Mouse (Mus musculus) B cell, adult (primary cell): ENCODE results near the gene Klhdc3. TPM values are rescaled to one million over a fixed set of nuclear protein-coding genes. Genes with fewer than 3 reads are reported as not detected.

Experiments
- total RNA-seq: library from RNA; stranded (reverse); gene quantifications from 4 replicates; pipeline ENCODE4 v1.2.4, GENCODE M21; 2023; ENCODE audit not compliant: inconsistent age

The Klhdc3 gene
- total RNA-seq = 42.4 to 50.0 TPM (median 44.6 TPM) in 4 replicates

GRCm38 (mm10) chr17:46680760-46681373 is at the start of gene Klhdc3:
TSS of gene Klhdc3 (minus strand) at chr17:46680914.

DNA sequence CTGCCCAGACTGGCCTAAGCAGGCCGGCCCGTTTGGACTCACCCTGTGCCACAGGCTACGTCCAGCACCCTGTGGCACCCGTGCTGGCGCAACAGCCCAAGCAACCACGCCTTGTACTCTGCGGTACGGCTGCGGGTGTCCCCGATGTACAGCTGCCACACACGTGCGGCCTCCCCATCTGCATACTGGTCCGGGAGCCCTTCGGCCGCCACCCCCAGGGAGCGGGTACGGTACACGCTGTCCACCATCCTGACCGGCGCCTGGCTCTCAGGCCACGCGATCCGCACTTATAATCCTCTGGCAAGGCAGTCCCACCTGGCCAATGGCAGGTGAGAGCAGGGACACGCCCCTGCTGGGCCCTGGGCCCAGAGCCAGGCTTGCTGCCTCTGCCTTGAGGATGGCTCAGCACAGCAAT is 48.2 kb upstream of the Klhdc3 start, which contains the start of gene Gnmt:
Gnmt (minus strand) TSS at position 265 of the 415 bp plus-strand sequence.

GRCm38 (mm10) chr17:46710959-46711597 is 30.4 kb upstream of the Klhdc3 start, which contains the start of gene Pex6:
TSS of gene Pex6 (plus strand) at chr17:46711463.

DNA sequence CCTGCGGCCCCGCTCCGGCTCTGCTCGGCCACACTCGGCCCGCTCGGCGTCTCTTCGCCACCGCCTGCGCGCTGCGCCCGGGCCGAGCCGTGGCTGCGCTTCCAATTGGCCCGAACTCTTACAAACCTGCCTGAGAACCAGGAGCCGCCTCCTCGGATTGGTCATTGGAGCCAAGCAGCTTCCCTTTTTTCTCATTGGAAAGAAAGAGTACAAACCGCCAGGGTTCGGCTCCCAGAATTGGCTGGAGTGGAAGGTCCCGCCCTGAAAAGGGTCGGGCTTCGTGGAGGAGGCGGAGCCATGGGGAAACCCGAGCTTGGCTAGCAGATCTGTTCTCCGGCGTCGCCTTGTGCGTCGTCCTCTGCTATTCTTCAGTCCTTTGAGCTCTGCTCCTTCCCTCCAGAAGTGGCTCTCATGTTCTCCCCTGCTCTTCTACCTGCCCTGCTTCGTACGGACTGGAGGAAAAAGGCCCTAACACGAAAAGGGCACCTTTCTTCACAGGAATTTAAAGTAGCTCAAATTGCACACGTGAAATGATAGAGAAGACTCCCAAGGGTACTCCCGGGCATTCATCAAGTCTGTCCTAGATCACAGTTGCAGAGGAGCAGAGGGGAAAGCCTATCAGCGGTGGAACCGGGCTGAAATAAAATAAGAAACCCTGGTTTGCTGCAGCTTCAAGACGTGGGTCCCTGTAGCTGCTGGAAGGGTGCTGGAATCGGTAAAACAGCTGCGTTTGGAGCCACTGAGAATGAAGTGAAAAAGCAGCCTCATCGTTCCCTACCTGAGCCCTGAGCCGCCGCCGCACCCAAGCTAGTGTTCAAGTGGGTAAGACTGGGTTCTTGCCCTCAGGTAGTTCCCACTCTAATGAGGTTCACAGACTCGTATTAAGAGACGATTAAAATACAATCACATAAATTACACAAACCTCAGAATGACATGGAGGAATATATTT is 24.4 kb upstream of the Klhdc3 start, which contains the start of gene Ppp2r5d:
Ppp2r5d (minus strand) TSS at position 225 of the 949 bp plus-strand sequence.

DNA sequence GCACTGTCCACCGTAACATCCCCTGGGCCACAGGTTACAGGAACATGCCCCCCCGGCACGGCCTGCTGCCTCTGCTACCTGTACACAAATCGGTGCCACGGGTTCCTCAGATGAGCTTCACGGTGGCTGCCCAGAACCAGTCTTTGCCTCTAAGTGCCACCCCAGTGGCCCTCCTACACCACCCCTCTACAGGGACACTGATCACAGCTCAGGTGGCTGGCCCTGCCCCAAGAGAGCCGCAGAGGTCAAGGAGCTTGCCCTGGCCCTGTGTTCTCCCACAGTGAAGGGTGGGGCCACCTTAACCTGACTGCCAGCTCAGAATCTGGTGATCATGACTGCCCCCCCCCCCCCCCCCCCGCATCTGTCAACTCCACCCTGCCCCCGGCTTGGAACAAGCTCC is 2.3 kb downstream of the Klhdc3 start, which contains the start of gene Mea1:
Mea1 (plus strand) TSS at position 378 of the 400 bp plus-strand sequence.

GRCm38 (mm10) chr17:46673850-46674529 is 6.7 kb downstream of the Klhdc3 start, which contains the start of gene Rrp36:
TSS of gene Rrp36 (minus strand) at chr17:46674352.

DNA sequence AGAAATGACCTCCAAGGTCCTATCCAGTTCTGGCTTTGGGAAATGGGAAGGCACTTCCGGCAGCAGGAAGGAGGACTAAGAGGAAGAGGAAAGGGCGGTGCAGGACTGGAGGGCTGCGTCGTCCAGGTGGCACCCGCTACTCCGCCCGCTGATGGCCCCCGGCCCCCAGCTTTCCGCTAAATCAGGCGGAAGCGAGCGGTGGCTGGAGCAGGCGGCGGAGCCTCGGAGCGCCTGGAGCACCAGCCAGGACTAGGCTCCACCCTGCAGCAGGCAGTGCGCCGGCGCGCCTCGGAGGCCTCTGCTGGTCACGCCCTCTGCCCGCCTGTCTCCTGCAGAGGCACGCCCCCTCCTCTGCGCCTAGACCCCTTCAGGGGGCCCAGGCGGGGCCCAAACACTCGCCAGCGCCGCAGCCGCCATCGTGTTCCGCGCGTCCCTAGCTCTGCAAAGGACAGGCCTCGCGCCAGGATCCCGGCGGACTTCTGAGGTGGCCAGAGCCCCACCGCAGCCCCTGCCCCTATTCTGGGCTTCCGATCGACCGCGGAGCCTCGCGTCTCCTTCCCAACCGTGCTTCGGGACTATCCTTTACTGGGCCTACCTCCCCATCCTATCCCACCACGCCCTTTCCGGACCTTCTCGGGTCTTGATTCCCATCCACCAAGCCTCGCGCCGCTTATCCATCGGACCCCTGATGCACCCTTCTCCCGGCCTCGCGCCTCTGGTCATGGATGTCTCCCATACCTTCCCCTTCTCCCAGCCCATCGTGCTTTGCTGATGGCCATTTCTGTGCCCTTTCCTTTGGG is 30.3 kb downstream of the Klhdc3 start, which contains the start of gene Cul7:
Cul7 (plus strand) TSS at position 106 of the 800 bp plus-strand sequence.

DNA sequence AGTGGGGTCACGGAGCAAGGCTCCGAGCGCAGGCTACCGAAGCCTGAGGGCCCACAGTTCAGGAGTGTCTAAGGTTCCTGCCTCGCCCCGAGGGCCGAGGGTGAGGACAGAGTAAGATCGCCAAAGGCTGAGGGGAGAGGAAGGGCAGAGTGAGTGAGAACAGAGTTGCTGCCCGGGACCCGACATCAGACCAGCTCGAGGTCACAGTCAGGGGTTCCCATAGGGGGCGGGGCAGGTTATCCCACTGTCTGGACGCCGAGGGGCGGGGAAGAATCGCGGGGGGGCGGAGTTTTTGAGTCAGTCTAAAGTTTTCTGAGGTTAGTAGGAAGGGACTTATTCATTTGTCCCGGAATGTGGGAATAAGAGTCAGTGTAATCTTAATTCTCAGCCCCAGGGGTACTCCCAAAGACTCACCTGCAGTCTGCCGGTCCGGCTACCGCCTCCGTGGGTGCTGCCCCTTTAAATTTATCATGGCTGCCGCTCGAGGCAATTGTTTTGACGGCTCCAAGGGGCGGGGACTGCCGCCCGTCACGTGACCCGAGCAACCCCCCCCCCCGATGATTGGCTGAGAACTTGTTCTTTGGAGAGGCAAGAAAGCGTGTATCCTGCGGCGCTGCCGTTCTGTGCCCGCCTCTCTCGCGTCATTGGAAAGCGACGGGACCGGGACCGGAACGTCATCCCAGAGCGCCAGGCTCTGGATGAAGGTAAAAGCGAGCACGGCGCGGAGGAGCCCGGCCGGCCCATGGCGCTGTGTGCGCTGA is 35.0 kb downstream of the Klhdc3 start, which contains the start of the genes Klc4 and Mrpl2:
Klc4 (minus strand) TSS at position 462 of the 761 bp plus-strand sequence.
Mrpl2 (plus strand) TSS at position 669 of the 761 bp plus-strand sequence.

DNA sequence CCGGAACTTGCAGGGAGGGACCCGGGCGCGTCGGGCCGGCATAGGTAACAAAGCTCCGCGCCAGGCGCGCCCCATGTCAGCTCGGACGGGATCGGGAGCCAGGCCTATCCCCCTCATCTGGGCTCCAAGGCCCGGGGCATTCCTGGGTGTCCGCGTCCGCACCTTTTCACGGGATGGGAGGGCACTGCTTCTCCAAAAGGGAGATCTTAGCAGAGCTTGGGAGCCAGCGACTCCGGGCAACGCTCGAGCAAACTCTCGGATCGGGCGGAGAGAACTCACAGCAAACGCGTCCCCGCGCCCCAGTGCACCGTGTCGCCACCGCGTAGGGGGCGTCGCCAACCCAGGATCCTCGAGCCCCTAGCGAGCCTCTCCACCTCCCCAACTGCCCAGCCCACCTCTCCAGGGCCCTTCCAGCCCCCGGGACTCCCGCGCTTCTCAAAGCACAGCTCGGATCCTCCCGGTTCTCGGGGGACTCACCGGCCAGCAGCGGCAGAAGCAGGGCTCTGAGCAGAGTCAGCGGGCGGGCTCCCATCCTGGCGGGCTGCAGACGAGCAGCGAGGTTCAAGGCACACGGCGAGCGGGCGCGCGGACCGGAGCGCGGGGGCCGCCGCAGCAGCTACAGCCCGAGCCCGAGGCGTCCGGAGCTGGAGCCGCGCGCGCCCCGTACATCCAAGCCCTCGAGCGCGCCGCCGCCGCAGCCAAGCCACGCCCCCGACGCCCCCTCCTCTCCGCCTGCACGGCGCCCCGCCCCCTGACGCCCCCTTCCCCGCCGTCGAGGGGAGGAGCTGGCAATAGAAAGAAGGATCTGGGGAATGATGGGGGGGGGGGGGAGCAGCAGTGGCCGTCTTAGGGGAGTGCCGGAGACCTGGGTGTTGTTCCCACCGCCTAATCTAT is 51.7 kb downstream of the Klhdc3 start, which contains the start of gene Ptk7:
Ptk7 (minus strand) TSS at position 714 of the 894 bp plus-strand sequence.

Other genes with a start within 250 kb of the Klhdc3 start
- not detected in 4 replicates for gene Slc22a7, start 242.5 kb downstream of the Klhdc3 start, total RNA-seq
- gene Ttbk1, start 193.2 kb downstream of the Klhdc3 start, total RNA-seq = 2.7 to 5.4 TPM (median 3.9 TPM) in 4 replicates
- gene Dnph1, start 184.2 kb downstream of the Klhdc3 start, total RNA-seq = 0.45 to 0.71 TPM in 2 of 4 replicates, not detected in the others
- 14.3 to 16.9 TPM (median 15.9 TPM) in 4 replicates for gene Cul9, start 134.5 kb downstream of the Klhdc3 start, total RNA-seq
- 84.2 to 96.1 TPM (median 88.7 TPM) in 4 replicates for gene Srf, start 124.7 kb downstream of the Klhdc3 start, total RNA-seq
- gene Ptk7, start 51.4 kb downstream of the Klhdc3 start, total RNA-seq = 0.13 TPM in 1 of 4 replicates, not detected in the others
- 18.5 to 22.0 TPM (median 20.3 TPM) in 4 replicates for gene Klc4, start 34.9 kb downstream of the Klhdc3 start, total RNA-seq
- gene Mrpl2, start 34.7 kb downstream of the Klhdc3 start, total RNA-seq = 29.4 to 53.4 TPM (median 41.9 TPM) in 4 replicates
- gene Cul7, start 30.6 kb downstream of the Klhdc3 start, total RNA-seq = 7.4 to 8.4 TPM (median 7.9 TPM) in 4 replicates
- 27.0 to 30.6 TPM (median 29.4 TPM) in 4 replicates for gene Rrp36, start 6.6 kb downstream of the Klhdc3 start, total RNA-seq
- gene Mea1, start 2.1 kb downstream of the Klhdc3 start, total RNA-seq = 52.8 to 63.9 TPM (median 58.1 TPM) in 4 replicates
- 33.1 to 41.3 TPM (median 38.7 TPM) in 4 replicates for gene Ppp2r5d, start 24.2 kb upstream of the Klhdc3 start, total RNA-seq
- 38.2 to 46.1 TPM (median 39.9 TPM) in 4 replicates for gene Pex6, start 30.5 kb upstream of the Klhdc3 start, total RNA-seq
- gene Gnmt, start 48.3 kb upstream of the Klhdc3 start, total RNA-seq = 3.9 to 6.1 TPM (median 5.1 TPM) in 4 replicates
- gene Cnpy3, start 71.3 kb upstream of the Klhdc3 start, total RNA-seq = 154 to 156 TPM (median 155 TPM) in 4 replicates
- gene Ptcra, start 82.8 kb upstream of the Klhdc3 start, total RNA-seq = not detected in 4 replicates
- gene 2310039H08Rik, start 91.7 kb upstream of the Klhdc3 start, total RNA-seq = 16.6 to 24.2 TPM (median 19.2 TPM) in 4 replicates
- gene Rpl7l1, start 101.8 kb upstream of the Klhdc3 start, total RNA-seq = 67.4 to 80.7 TPM (median 74.5 TPM) in 4 replicates
- gene Bicral, start 177.6 kb upstream of the Klhdc3 start, total RNA-seq = 99.1 to 112 TPM (median 104 TPM) in 4 replicates
- gene Tbcc, start 209.8 kb upstream of the Klhdc3 start, total RNA-seq = 11.4 to 15.4 TPM (median 12.9 TPM) in 4 replicates
- not detected in 4 replicates for gene Prph2, start 229.5 kb upstream of the Klhdc3 start, total RNA-seq